Mouse (Mus musculus): ENCODE measurements around the gene Pigv.

DNA sequence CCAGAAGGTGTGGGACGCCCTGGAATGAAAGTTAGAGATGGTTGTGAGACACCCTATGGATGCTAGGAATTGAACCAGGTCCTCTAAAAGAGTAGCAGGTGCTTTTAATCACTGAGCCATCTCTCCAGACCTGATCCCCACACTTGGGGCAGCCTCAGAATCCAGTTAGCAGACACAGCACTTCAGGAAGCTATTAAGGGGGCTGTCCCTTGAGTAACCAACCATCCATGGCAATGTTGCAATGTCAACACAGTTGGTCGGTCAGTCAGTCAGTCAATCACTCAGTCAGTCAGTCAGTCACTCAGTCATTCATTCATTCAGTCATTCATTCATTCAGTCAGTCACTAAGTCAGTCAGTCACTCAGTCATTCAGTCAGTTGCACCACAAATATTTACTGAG, 43.9 kb downstream of the Pigv start:
- TF ChIP-seq CTCF (IDR thresholded peaks at IDR 0.05; ENCODE audit: extremely low read depth, insufficient read depth, insufficient read length, insufficient replicate concordance): no peak
- TF ChIP-seq POLR2A (IDR thresholded peaks at IDR 0.05; ENCODE audit: low read depth, low read length): no peak

All from spleen, adult 2 months (tissue).